Mouse (Mus musculus) midbrain, embryonic 16.5 days (tissue): ENCODE results near the gene Trrap. TPM values are rescaled to one million over a fixed set of nuclear protein-coding genes. Genes with fewer than 3 reads are reported as not detected.

ENCODE experiments used
- ATAC-seq: fragments of 200-750 bp; cut with Nextera tagmentation; 2 replicates; pipeline ENCODE4 v1.8.0; 2017; ENCODE audit warnings: moderate TSS enrichment
- H3K27ac ChIP-seq: fragments of 300-500 bp; sonication (generic); 2 replicates; pipeline ENCODE4 v1.5.1; 2014; ENCODE audit warnings: mild to moderate bottlenecking, low read length, mixed read lengths
- H3K27me3 ChIP-seq: fragments of 300-500 bp; sonication (generic); 2 replicates; pipeline ENCODE4 v1.6.1; 2014; ENCODE audit warnings: low read depth, low read length, mixed read lengths; ENCODE audit not compliant: control insufficient read depth, insufficient read depth
- H3K36me3 ChIP-seq: fragments of 300-500 bp; sonication (generic); 2 replicates; pipeline ENCODE4 v1.6.1; 2014; ENCODE audit warnings: mild to moderate bottlenecking, low read length, moderate library complexity, mixed read lengths; ENCODE audit not compliant: control insufficient read depth, insufficient read depth
- H3K4me1 ChIP-seq: fragments of 300-500 bp; sonication (generic); 2 replicates; pipeline ENCODE4 v1.6.1; 2014; ENCODE audit warnings: mild to moderate bottlenecking, low read length, mixed read lengths; ENCODE audit not compliant: control insufficient read depth, insufficient read depth
- H3K4me2 ChIP-seq: fragments of 300-500 bp; sonication (generic); 2 replicates; pipeline ENCODE4 v1.6.1; 2014; ENCODE audit warnings: mild to moderate bottlenecking, low read length, mixed read lengths
- H3K4me3 ChIP-seq: fragments of 300-500 bp; sonication (generic); 2 replicates; pipeline ENCODE4 v1.5.1; 2014; ENCODE audit warnings: low read depth, mild to moderate bottlenecking, low read length, moderate library complexity, mixed read lengths
- H3K9ac ChIP-seq: fragments of 300-500 bp; sonication (generic); 2 replicates; pipeline ENCODE4 v1.6.1; 2014; ENCODE audit warnings: low read depth, low read length, mixed read lengths
- H3K9me3 ChIP-seq: fragments of 300-500 bp; sonication (generic); replicated peaks from 2 replicates; pipeline ENCODE4 v1.6.1; 2014; ENCODE audit warnings: mild to moderate bottlenecking, low read length, mixed read lengths; ENCODE audit not compliant: control insufficient read depth, poor library complexity, severe bottlenecking
- WGBS: fragments of 180-500 bp; shearing (Covaris S2); extraction: QIAGEN DNeasy Blood & Tissue Kit; methylation state at CpG from one replicate; pipeline ENCODE4 v1.1.7; 2014; 5-methylcytosine and 5-hydroxymethylcytosine counted together
- polyA plus RNA-seq: library from polyadenylated mRNA; unstranded; fragments of >200 nt; fragmentation: Nextera tagmentation; extraction: Ambion mirVana; gene quantifications from 2 replicates; pipeline ENCODE4 v1.2.1, GENCODE M21; 2015

Gene Trrap
- polyA plus RNA-seq, 1 experiment from 2014 or later: 71.4 TPM

DNA sequence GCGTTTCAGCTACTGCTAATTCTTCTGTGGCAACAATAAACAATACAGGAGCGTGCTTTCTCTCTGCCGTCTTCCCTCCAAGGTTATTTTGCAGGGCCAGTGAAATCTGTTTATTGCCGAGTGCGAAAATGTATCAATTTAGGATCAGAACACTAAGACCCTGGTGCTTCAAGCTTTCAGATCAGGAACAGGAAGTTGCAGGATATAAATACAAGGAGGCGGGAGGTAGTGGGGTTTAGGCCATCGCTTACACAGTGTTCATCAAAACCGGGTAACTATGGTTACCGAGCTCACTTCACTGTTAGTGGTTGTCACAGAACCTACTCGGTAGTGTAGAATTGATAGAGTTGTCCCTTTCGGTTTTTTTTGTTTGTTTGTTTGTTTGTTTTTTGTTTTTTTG, 886 bp upstream of the Trrap start:
- WGBS: 85% methylated on average over 11 of the region's 11 CpGs
- ATAC-seq: no peak
- H3K9ac ChIP-seq: no peak overlapping the region
- peaks cover 16% of the 10 kb centered on the region for H3K4me1 ChIP-seq
- no peak overlapping the region for H3K4me3 ChIP-seq
- H3K27me3 ChIP-seq: no peaks in the 10 kb centered on the region
- no peaks in the 10 kb centered on the region for H3K9me3 ChIP-seq
- H3K4me2 ChIP-seq: no peak overlapping the region
- H3K36me3 ChIP-seq: peaks cover 3% of the 10 kb centered on the region; the same call in 1 of the 2 replicates
- H3K27ac ChIP-seq: no peak overlapping the region

DNA sequence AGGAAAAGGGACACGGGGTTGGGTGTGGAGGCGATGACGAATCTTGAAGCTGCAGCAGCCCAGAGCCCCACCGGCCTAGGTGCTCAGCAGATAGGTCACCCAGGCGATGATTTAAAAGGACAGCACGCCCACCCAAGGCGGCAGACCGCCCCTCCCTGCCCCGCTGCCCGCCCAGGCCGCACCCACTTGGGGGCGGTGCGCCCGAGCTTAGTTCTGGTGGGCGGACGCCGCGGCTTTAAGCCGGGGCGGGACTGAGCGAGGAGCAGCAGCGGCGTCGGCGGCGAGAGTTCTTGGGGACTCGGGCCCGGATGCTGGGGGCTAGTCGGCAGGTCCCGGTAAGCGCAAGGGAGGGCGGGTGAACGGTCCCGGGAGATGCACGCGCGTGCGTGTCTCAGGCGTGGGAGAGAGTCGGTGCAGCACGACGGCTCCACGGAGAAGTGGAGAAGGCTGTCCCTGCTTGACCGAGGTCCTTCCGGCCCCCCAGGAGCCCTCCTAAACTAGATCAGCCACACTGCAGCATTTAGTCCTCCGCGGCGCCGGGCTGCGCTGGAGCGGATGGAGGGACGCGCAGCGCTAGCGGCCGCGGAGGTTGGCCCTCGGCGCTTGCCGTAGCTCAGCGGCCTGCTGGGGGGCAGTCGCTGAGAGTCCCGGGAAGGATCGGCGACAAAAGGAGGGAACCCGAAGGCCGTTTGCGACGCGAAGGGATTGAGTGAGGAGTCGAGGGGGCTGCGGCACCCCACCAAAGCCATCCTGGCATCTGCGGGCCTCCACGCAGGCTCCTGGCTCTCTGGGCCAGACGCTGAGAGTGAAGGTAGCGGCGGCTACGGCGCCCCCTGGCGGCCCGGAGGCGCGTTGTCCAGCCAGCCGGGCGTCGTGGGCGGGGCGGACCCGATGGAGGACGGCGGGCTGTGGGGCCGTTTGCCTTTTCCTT, 644 bp downstream of the Trrap start:
- H3K36me3 ChIP-seq: peaks cover 6% of the 10 kb centered on the region; the same call in 1 of the 2 replicates
- peak overlapping the region; percentile 99 for H3K27ac ChIP-seq
- no peaks in the 10 kb centered on the region for H3K9me3 ChIP-seq
- ATAC-seq: peak; percentile 92
- H3K4me2 ChIP-seq: peak overlapping the region; percentile 85
- H3K4me1 ChIP-seq: peaks cover 14% of the 10 kb centered on the region
- H3K27me3 ChIP-seq: no peaks in the 10 kb centered on the region
- peak overlapping the region; percentile 82 for H3K4me3 ChIP-seq
- peak overlapping the region; percentile 92 for H3K9ac ChIP-seq
- under 1% methylated on average over 85 of the region's 92 CpGs for WGBS

GRCm38 (mm10) chr5:144769067-144769482, 1.5 kb downstream of the Trrap start:
- WGBS: 22% methylated on average over 8 of the region's 8 CpGs
- no peaks in the 10 kb centered on the region for H3K27me3 ChIP-seq
- peak overlapping the region; percentile 92 for H3K9ac ChIP-seq
- H3K9me3 ChIP-seq: no peaks in the 10 kb centered on the region
- peak overlapping the region; percentile 99 for H3K27ac ChIP-seq
- ATAC-seq: peak; percentile 10
- peak overlapping the region; percentile 85 for H3K4me2 ChIP-seq
- H3K4me3 ChIP-seq: peak overlapping the region; percentile 82
- peaks cover 8% of the 10 kb centered on the region; the same call in 1 of the 2 replicates for H3K36me3 ChIP-seq
- H3K4me1 ChIP-seq: peaks cover 14% of the 10 kb centered on the region

DNA sequence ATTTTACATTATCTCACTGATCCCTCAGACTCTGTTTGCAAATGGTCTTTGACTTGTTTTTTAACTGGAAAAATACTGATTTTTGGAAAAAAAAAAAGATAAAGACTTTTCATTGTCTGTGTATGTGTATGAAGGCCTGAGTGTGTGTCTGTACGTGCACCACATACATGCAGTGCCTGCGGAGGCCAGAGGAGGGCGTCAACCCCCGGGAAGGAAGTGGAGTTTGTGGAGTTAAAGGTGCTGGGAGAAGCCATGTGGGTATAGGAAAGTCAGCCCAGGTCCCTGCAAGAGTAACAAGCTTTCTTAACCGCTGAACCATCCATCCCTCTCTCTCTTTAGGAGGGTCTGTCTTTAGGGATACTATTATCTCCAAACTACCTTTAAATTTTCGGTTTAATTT, 5.7 kb downstream of the Trrap start:
- no peak overlapping the region for H3K4me3 ChIP-seq
- no peaks in the 10 kb centered on the region for H3K9me3 ChIP-seq
- peaks cover 17% of the 10 kb centered on the region for H3K36me3 ChIP-seq
- no peak overlapping the region for H3K9ac ChIP-seq
- 94% methylated on average over 6 of the region's 6 CpGs for WGBS
- H3K27ac ChIP-seq: no peak overlapping the region
- H3K27me3 ChIP-seq: no peaks in the 10 kb centered on the region
- peaks cover 12% of the 10 kb centered on the region for H3K4me1 ChIP-seq
- no peak overlapping the region for H3K4me2 ChIP-seq
- ATAC-seq: no peak

DNA sequence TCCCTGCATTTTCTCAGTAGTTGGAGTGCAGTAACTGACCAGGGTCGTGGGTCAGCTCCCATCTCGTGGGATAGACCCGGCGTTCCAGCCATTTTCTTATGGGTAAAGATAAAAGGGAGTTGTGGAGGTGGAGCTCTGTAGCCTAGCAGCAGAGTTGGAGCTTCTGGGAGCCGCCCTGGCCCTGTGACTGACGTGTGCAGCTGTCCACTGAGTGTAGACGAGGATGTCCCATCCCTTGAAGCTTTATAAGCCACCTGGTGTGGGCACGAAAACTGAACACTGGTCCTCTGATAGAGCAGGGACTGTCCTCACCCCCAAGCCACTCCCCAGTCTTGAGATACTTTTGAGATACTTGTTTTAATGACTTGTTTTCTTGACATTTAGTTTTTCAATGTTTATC, 13.1 kb downstream of the Trrap start:
- no peak overlapping the region for H3K4me3 ChIP-seq
- H3K4me2 ChIP-seq: no peak overlapping the region
- no peaks in the 10 kb centered on the region for H3K4me1 ChIP-seq
- no peaks in the 10 kb centered on the region for H3K9me3 ChIP-seq
- WGBS: 89% methylated on average over 8 of the region's 8 CpGs
- no peak overlapping the region for H3K27ac ChIP-seq
- no peak overlapping the region for H3K9ac ChIP-seq
- no peaks in the 10 kb centered on the region for H3K27me3 ChIP-seq
- ATAC-seq: no peak
- H3K36me3 ChIP-seq: peaks cover 34% of the 10 kb centered on the region

DNA sequence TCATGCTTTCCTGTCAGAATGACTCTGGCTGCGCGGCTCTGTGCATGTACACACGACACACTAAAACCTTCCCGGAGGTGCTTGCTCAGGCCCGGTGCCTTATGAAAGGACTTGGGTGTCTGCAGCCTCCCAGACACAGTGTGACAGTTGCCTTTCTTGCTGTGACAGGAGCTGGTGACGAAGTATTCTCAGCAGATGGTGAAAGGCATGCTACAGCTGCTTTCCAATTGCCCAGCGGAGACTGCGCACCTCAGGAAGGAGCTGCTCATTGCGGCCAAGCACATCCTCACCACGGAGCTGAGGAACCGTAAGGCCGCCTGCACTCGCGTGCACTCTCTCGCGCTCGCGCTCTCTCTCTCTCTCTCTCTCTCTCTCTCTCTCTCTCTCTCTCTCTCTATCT, 18.9 kb downstream of the Trrap start:
- no peak for ATAC-seq
- H3K36me3 ChIP-seq: peaks cover 47% of the 10 kb centered on the region
- no peak overlapping the region for H3K27ac ChIP-seq
- no peak overlapping the region for H3K4me3 ChIP-seq
- no peaks in the 10 kb centered on the region for H3K27me3 ChIP-seq
- H3K4me1 ChIP-seq: no peaks in the 10 kb centered on the region
- H3K9ac ChIP-seq: no peak overlapping the region
- H3K4me2 ChIP-seq: no peak overlapping the region
- WGBS: 97% methylated on average over 18 of the region's 18 CpGs
- H3K9me3 ChIP-seq: no peaks in the 10 kb centered on the region

DNA sequence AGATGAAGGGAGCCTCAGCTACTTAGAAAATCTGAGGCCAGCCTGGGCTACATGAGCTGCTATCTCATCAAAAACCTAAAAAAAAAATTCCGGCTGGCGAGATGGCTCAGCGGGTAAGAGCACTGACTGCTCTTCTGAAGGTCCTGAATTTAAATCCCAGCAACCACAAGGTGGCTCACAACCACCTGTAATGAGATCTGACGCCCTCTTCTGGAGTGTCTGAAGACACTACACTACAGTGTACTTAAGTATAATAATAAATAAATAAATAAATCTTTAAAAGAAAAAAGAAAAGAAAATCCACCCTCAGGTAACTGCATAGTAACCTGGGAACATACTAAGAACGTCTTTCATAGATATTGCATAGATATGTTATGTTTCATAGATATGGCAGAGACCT, 25.8 kb downstream of the Trrap start:
- Histone ChIP-seq H3K36me3 (peaks cover 87% of the 10 kb centered on the region), H3K4me2 (no peak overlapping the region), H3K9ac (no peak overlapping the region), H3K4me3 (no peak overlapping the region), H3K27me3 (no peaks in the 10 kb centered on the region), H3K27ac (no peak overlapping the region), H3K9me3 (no peaks in the 10 kb centered on the region), H3K4me1 (no peaks in the 10 kb centered on the region)
- WGBS: 81% methylated on average over 5 of the region's 5 CpGs
- no peak for ATAC-seq

GRCm38 (mm10) chr5:144794687-144795086, 27.2 kb downstream of the Trrap start:
- no peak for ATAC-seq
- Histone ChIP-seq H3K27me3 (no peaks in the 10 kb centered on the region), H3K4me2 (no peak overlapping the region), H3K4me1 (no peaks in the 10 kb centered on the region), H3K27ac (no peak overlapping the region), H3K9ac (no peak overlapping the region), H3K9me3 (no peaks in the 10 kb centered on the region), H3K4me3 (no peak overlapping the region), H3K36me3 (peaks cover 82% of the 10 kb centered on the region)
- WGBS: 82% methylated on average over 6 of the region's 6 CpGs

DNA sequence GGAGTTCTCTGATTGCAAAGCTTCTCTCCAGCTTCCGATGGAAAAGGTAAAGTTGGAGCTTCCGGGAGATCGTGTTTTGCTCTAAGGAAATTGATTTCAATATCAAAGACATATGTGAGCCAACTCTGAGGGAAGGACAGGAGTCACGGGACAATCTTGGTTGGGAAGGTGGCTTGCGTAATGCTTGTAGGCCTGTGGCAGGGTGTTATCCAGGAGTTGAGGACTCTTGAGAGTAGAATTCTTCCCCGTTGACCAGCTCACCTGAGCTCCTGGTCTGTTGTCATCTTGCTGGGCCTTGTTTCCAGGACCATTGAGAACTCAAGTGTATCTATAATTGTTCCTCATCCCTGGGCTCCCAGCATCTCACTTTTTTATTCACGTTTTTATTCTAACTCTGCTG, 29.6 kb downstream of the Trrap start:
- 98% methylated on average over 7 of the region's 7 CpGs for WGBS
- Histone ChIP-seq H3K9me3 (no peaks in the 10 kb centered on the region), H3K4me3 (no peak overlapping the region), H3K4me2 (no peak overlapping the region), H3K9ac (no peak overlapping the region), H3K27me3 (no peaks in the 10 kb centered on the region), H3K4me1 (no peaks in the 10 kb centered on the region), H3K36me3 (peaks cover 79% of the 10 kb centered on the region), H3K27ac (no peak overlapping the region)
- ATAC-seq: no peak
